Mouse (Mus musculus) gastrocnemius, adult 2 months (tissue): ENCODE results near the gene Mms22l. TPM values are rescaled to one million over a fixed set of nuclear protein-coding genes. Genes with fewer than 3 reads are reported as not detected.
"Not testable (repeated sequence)": the region's sequence is repeated elsewhere in the genome, so short reads cannot be mapped to it uniquely, and the experiment has no call there.

Experiments used
- DNase-seq: peaks from one replicate; pipeline ENCODE4 v3.0.0; 2022
- H3K27ac ChIP-seq: fragments of 200-600 bp; 2 replicates; pipeline ENCODE4 v1.8.1; 2022; ENCODE audit warnings: mild to moderate bottlenecking
- H3K4me3 ChIP-seq: fragments of 200-600 bp; 2 replicates; pipeline ENCODE4 v1.8.1; 2022; ENCODE audit warnings: mild to moderate bottlenecking, moderate library complexity
- CTCF ChIP-seq: fragments of 200-600 bp; IDR thresholded peaks from 2 replicates; pipeline ENCODE4 v1.8.1; 2022; ENCODE audit warnings: antibody characterized with exemption, mild to moderate bottlenecking, moderate library complexity
- intact Hi-C: fragments of 180-260 bp; cut with DNase I; formaldehyde crosslinking; loops from one replicate; pipeline ENCODE4 v1.15.1; 2025
- total RNA-seq, 2 experiments: library from RNA; stranded (reverse); gene quantifications; 2 replicates each; pipeline ENCODE4 v1.2.3; 2021

Gene Mms22l
- total RNA-seq, 2 experiments from 2014 or later: 0.11 TPM; not detected in 1

DNA sequence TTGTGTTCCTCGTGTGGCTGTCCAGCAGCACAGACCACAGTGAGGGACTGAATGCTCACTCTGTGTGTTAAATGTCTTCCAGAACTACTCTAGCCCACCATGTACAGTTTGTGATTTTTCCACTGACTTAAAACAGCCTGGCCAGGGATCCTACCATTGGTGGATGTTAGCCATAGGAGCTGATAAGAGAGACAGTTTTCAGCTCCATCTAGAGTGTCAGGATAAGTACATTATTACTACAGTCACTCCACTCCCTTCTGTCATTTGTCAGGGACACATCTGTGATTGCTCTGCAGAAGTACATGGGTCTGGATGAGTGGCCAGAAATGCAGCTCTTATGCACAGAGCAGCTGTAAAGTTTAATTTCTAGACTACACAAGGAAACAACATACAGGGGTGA, 131.6 kb downstream of the Mms22l start:
- Histone ChIP-seq H3K4me3 (no peak overlapping the region), H3K27ac (no peak overlapping the region)
- DNase-seq: no peak
- TF ChIP-seq CTCF: no peak
- intact Hi-C loops: no loop called here

DNA sequence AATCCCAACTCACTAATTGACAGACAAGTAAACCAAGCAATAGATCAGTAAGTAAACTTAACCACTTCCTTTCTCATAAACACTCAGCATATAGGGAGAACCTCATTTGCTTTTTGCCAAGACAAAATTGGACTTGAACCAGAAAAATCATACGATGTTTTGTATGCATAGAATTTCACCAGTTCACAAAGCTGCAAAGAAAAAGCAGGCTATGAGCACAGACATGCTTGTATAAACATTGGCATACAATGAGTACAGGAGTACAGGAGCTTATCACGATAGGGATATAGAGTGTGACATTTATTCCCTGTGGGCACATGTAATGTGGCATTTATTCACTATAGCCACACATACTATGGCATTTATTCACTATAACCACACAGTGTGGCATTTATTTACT, 134.2 kb downstream of the Mms22l start:
- no peak for TF ChIP-seq CTCF
- intact Hi-C loops: no loop called here
- DNase-seq: no peak
- no peak overlapping the region for H3K27ac ChIP-seq
- H3K4me3 ChIP-seq: no peak overlapping the region

DNA sequence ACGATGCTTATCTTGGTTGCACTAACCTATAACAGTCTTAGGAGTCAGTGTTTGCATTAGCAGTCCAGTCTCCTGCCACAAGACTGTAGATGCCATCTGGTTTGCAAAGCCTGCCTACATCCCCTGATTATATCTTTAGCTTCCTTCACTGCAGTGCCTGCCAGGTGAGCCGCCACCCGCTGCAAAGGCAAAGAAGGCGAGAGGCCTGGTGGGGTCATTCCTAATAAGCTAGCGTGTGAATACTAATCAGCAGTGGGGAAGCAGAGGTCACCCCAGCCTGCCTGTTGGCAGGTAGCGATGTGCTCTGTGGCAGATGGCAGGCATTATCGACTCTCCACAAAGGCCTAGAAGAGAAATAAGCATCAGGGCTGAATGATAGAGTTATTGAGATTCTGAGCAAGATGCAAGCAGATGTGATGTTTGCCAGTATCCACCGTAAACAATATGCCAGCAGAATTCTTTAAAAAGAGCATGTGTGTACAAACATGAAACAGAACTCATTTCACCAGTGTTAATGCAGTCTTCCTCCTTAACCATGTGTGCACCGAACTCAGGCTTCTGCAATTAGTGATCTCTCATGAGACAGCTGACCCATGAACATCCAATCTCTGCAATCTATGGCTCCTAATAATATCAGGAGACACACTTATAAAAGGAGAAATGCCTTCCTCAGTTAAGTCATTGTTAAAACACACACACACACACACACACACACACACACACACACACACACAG, 135.1 kb downstream of the Mms22l start:
- Histone ChIP-seq H3K27ac (no peak overlapping the region), H3K4me3 (no peak overlapping the region)
- DNase-seq: no peak
- intact Hi-C loops: no loop called here
- TF ChIP-seq CTCF: no peak

DNA sequence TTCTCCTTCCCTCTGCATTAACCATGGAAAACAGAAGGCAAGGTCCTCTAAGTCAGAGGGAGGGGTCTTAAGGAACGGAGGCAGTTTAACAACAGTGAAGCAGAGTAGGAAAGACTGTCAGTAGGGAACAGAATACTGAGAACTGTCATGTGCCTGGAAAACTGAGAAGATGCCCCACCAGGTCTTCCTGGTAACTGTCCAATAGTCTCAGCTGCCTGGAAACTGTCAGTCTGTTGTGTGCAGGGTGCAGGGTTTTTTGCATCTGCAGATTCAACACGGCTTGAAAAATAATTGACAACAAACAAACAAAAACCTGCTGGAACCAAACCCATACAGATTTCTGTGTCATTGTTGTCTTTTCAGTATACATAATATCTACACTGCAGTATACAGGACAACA, 146.1 kb downstream of the Mms22l start:
- Histone ChIP-seq H3K27ac (no peak overlapping the region), H3K4me3 (no peak overlapping the region)
- no peak for DNase-seq
- intact Hi-C loops: no loop called here
- TF ChIP-seq CTCF: no peak

DNA sequence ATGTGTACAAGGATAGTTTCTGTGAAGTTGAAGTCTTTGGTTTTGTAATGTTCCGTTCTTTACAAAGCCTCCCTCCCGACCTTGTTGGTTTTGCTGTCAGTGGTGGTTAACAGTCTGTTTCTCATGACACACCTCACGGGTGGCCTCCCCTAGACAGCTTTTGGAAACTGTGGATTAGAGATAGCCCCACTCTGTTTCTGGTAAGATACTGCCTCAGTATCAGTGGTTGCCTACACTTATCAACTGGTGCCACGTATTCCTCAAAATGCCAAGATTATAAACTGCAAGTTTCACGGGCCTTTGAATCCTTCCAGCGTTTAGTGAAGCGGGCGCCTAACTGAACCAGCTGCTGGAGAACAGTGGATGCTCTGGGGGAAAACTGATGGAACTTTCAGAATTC, 148.5 kb downstream of the Mms22l start:
- intact Hi-C loops, H3K27ac ChIP-seq, H3K4me3 ChIP-seq, DNase-seq: not testable (repeated sequence)
